ENCODE assay signal across 11 mouse cellular contexts in the genomic region with DNA sequence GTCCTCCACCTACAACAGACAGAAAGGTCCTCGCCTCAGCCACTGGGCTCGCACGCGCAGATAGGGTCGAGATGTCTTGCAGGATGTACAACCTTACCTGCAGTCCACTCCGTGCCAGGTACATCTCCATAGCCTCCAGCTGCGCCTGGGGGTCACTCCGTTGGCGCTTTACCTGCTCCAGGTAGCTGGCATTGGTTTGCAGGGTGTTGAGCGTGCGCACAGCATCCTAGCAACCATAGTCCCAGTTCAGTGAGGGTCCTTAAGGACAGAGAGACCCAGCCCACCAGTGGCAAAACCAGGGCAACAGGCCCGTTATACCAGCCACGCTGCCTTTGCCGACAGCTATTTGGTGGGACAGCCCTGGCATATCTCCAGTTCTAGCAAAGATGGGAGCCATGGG. TPM values are rescaled to one million over a fixed set of nuclear protein-coding genes. Genes with fewer than 3 reads are reported as not detected.
DNase-seq lines count a peak whose midpoint lies in the region; ATAC-seq and TF ChIP-seq lines count a peak whose summit lies in the region.
"Had no signal": no experiment of that assay in that cellular context is flagged by ENCODE, and none has a peak within 500 bp of the region (broad histone marks: within the 10 kb centered on the region; RNA-seq: fewer than 3 reads in every experiment).

No protein-coding gene starts in this region.

- H3K27me3 ChIP-seq in kidney, embryonic 15.5 days, result no peaks in the 10 kb centered on the region
- H3K27me3 ChIP-seq in forebrain, postnatal 0 days (ENCODE audit: insufficient read depth, low read length), result no peaks in the 10 kb centered on the region

- peaks cover 34% of the 10 kb centered on the region for H3K4me1 ChIP-seq in kidney, embryonic 15.5 days
- H3K4me1 ChIP-seq in forebrain, postnatal 0 days (ENCODE audit: insufficient read depth), result peaks cover 7% of the 10 kb centered on the region; the same call in 1 of the 2 replicates

- H3K36me3 ChIP-seq in kidney, embryonic 15.5 days, result peaks cover 16% of the 10 kb centered on the region
- peaks cover 9% of the 10 kb centered on the region for H3K36me3 ChIP-seq in forebrain, postnatal 0 days (ENCODE audit: insufficient read depth)

- intact Hi-C loops in left cerebral cortex, postnatal 14 days (cut with DNase I), result no loop called here

- no peak for ATAC-seq in kidney, embryonic 15.5 days (replicated peaks; ENCODE audit: low FRiP score)
- no peak for ATAC-seq in forebrain, postnatal 0 days

- no peak overlapping the region for H3K27ac ChIP-seq in kidney, embryonic 15.5 days
- no peak overlapping the region for H3K27ac ChIP-seq in forebrain, postnatal 0 days (ENCODE audit: low read depth, low read length)

- H3K9me3 ChIP-seq in kidney, embryonic 15.5 days (replicated peaks), result no peaks in the 10 kb centered on the region
- no peaks in the 10 kb centered on the region for H3K9me3 ChIP-seq in forebrain, postnatal 0 days (ENCODE audit: low read length)

- 94% methylated on average over 14 of the region's 14 CpGs for WGBS in kidney, embryonic 15.5 days
- 91% methylated on average over 14 of the region's 14 CpGs for WGBS in forebrain, postnatal 0 days

- peak overlapping the region; percentile 87 for H3K4me2 ChIP-seq in kidney, embryonic 15.5 days
- H3K4me2 ChIP-seq in forebrain, postnatal 0 days (ENCODE audit: low read depth), result peak overlapping the region; percentile 85; the same call in 1 of the 2 replicates

- peak; percentile 59 for DNase-seq in cerebellum, adult 9-11 months
- no peak for DNase-seq in cerebellum, postnatal 25 days
- no peak for DNase-seq in kidney, adult 18-20 months
- no peak for DNase-seq in forebrain, postnatal 0 days
- DNase-seq in neural tube, embryonic 10.5 days (ENCODE audit: extremely low spot score, low spot score), result peak; percentile 12
- no peak for DNase-seq in left cerebral cortex, postnatal 14 days (ENCODE audit: low spot score in 2 of 2)
- no peak for DNase-seq in gastrocnemius, adult 8-10 months (ENCODE audit: low spot score in 2 of 2)
- DNase-seq: cerebellum, adult 8-10 months; thymus, postnatal 25 days had no signal

- H3K9ac ChIP-seq in kidney, embryonic 15.5 days, result no peak overlapping the region
- H3K9ac ChIP-seq in forebrain, postnatal 0 days, result no peak overlapping the region

- no peak for TF ChIP-seq CTCF in forebrain, postnatal 0 days (IDR thresholded peaks at IDR 0.05; ENCODE audit: low read depth)

- peak overlapping the region; percentile 77 for H3K4me3 ChIP-seq in kidney, embryonic 15.5 days (replicated peaks)
- H3K4me3 ChIP-seq in forebrain, postnatal 0 days (ENCODE audit: low read depth, low read length), result no peak overlapping the region

RNA-seq across cellular contexts. Expression of a gene that starts 11.4 kb away (rescaled TPM):
- 33.7 and 40.3 TPM in 2 replicates for polyA plus RNA-seq in kidney, embryonic 15.5 days (2015; fragmentation: Nextera tagmentation; extraction: Ambion mirVana)
- 22.4 and 31.5 TPM in 2 replicates for total RNA-seq in forebrain, postnatal 0 days (2014; rRNA removed)
- polyA plus RNA-seq in forebrain, postnatal 0 days (2015; fragmentation: Nextera tagmentation; extraction: Ambion mirVana), result 20.7 and 22.0 TPM in 2 replicates
- total RNA-seq in left cerebral cortex, postnatal 14 days (2021), result 10 to 100 TPM in 1 of 2 experiments, 1 to 10 TPM in 1; 9.5 to 10.1 TPM
- 1 to 10 TPM; 4.2 to 5.8 (median 4.7) TPM for total RNA-seq in gastrocnemius, adult 8-10 months (2022)

RNA-seq across cellular contexts. Expression of a gene that starts 20.4 kb away (rescaled TPM):
- polyA plus RNA-seq in kidney, embryonic 15.5 days (2015; fragmentation: Nextera tagmentation; extraction: Ambion mirVana), result 108 and 118 TPM in 2 replicates
- total RNA-seq in forebrain, postnatal 0 days (2014; rRNA removed), result 90.5 and 94.5 TPM in 2 replicates
- 66.5 and 67.5 TPM in 2 replicates for polyA plus RNA-seq in forebrain, postnatal 0 days (2015; fragmentation: Nextera tagmentation; extraction: Ambion mirVana)
- total RNA-seq in left cerebral cortex, postnatal 14 days (2021), result 100 to 1,000 TPM; 100 to 106 TPM
- 10 to 100 TPM; 17.0 to 22.2 (median 20.8) TPM for total RNA-seq in gastrocnemius, adult 8-10 months (2022)

RNA-seq across cellular contexts. Expression of a gene that starts 28.4 kb away (rescaled TPM):
- 32.5 and 37.2 TPM in 2 replicates for polyA plus RNA-seq in kidney, embryonic 15.5 days (2015; fragmentation: Nextera tagmentation; extraction: Ambion mirVana)
- 16.5 and 24.1 TPM in 2 replicates for total RNA-seq in forebrain, postnatal 0 days (2014; rRNA removed)
- polyA plus RNA-seq in forebrain, postnatal 0 days (2015; fragmentation: Nextera tagmentation; extraction: Ambion mirVana), result 41.3 and 48.9 TPM in 2 replicates
- 10 to 100 TPM; 31.1 to 35.6 TPM for total RNA-seq in left cerebral cortex, postnatal 14 days (2021)
- total RNA-seq in gastrocnemius, adult 8-10 months (2022), result 1 to 10 TPM; 3.3 to 6.6 (median 6.1) TPM

RNA-seq across cellular contexts. Expression of a gene that starts 46.1 kb away (rescaled TPM):
- polyA plus RNA-seq in kidney, embryonic 15.5 days (2015; fragmentation: Nextera tagmentation; extraction: Ambion mirVana), result 71.9 and 82.1 TPM in 2 replicates
- total RNA-seq in forebrain, postnatal 0 days (2014; rRNA removed), result 8.2 and 14.7 TPM in 2 replicates
- polyA plus RNA-seq in forebrain, postnatal 0 days (2015; fragmentation: Nextera tagmentation; extraction: Ambion mirVana), result 19.3 and 22.1 TPM in 2 replicates
- 10 to 100 TPM; 30.7 to 34.5 TPM for total RNA-seq in left cerebral cortex, postnatal 14 days (2021)
- total RNA-seq in gastrocnemius, adult 8-10 months (2022), result 10 to 100 TPM; 17.4 to 26.6 (median 20.5) TPM

RNA-seq across cellular contexts. Expression of a gene that starts 48.3 kb away (rescaled TPM):
- polyA plus RNA-seq in kidney, embryonic 15.5 days (2015; fragmentation: Nextera tagmentation; extraction: Ambion mirVana), result 0.18 TPM in 1 of 2 replicates, not detected in the other
- total RNA-seq in forebrain, postnatal 0 days (2014; rRNA removed), result 2.1 and 4.3 TPM in 2 replicates
- polyA plus RNA-seq in forebrain, postnatal 0 days (2015; fragmentation: Nextera tagmentation; extraction: Ambion mirVana), result 2.2 and 2.9 TPM in 2 replicates
- total RNA-seq in left cerebral cortex, postnatal 14 days (2021), result 1 to 10 TPM; 2.2 to 3.8 TPM
- total RNA-seq in gastrocnemius, adult 8-10 months (2022), result not detected
- total RNA-seq: megakaryocyte-erythroid progenitor cell, adult 5-6 weeks had no signal

Comparison
In these comparisons a context has a peak if more than half of its experiments do, and no peak if none do; other contexts are left out.
1. DNase-seq: peak in cerebellum, adult 9-11 months (single experiment) and neural tube, embryonic 10.5 days (single experiment); none in cerebellum, postnatal 25 days (0 of 2), kidney, adult 18-20 months (single experiment), forebrain, postnatal 0 days (single experiment), left cerebral cortex, postnatal 14 days (0 of 2) and gastrocnemius, adult 8-10 months (0 of 2).